Mouse (Mus musculus): ENCODE results near the gene Anapc2. TPM values are rescaled to one million over a fixed set of nuclear protein-coding genes. Genes with fewer than 3 reads are reported as not detected.

Anapc2 gene
- polyA plus RNA-seq, 1 experiment from 2014 or later = 131 TPM

GRCm38 (mm10) chr2:25262795-25263622, 9.3 kb upstream of the Anapc2 start:
- Histone ChIP-seq H3K4me1 (replicated peaks) (peaks cover 54% of the 10 kb centered on the region), H3K4me2 (peak overlapping the region; percentile 94), H3K27me3 (peaks cover 13% of the 10 kb centered on the region), H3K36me3 (no peaks in the 10 kb centered on the region), H3K4me3 (peak overlapping the region; percentile 81), H3K9me3 (no peaks in the 10 kb centered on the region), H3K27ac (replicated peaks) (peak overlapping the region; percentile 87), H3K9ac (peak overlapping the region; percentile 81)
- whole genome bisulfite sequencing = under 1% methylated on average over 82 of the region's 82 CpGs
- ATAC-seq (ENCODE audit: low read depth) = peak; percentile 28

- no peaks in the 10 kb centered on the region for H3K9me3 ChIP-seq
- H3K4me3 ChIP-seq = peak overlapping the region; percentile 81
- peaks cover 7% of the 10 kb centered on the region; the same call in 1 of the 2 replicates for H3K36me3 ChIP-seq
- WGBS = 15% methylated on average over 12 of the region's 12 CpGs
- peaks cover 13% of the 10 kb centered on the region for H3K27me3 ChIP-seq
- H3K4me1 ChIP-seq (replicated peaks) = peaks cover 59% of the 10 kb centered on the region
- H3K4me2 ChIP-seq = peak overlapping the region; percentile 94
- no peak for ATAC-seq (ENCODE audit: low read depth)
- H3K9ac ChIP-seq = peak overlapping the region; percentile 81
- H3K27ac ChIP-seq (replicated peaks) = peak overlapping the region; percentile 87; the same call in 1 of the 2 replicates
Observed at GRCm38 (mm10) chr2:25263623-25264285, 8.5 kb upstream of the Anapc2 start.

- H3K4me2 ChIP-seq = peak overlapping the region; percentile 94
- WGBS = 70% methylated on average over 5 of the region's 5 CpGs
- H3K27me3 ChIP-seq = peaks cover 13% of the 10 kb centered on the region
- peak overlapping the region; percentile 81 for H3K4me3 ChIP-seq
- H3K9ac ChIP-seq = peak overlapping the region; percentile 81
- peaks cover 59% of the 10 kb centered on the region for H3K4me1 ChIP-seq (replicated peaks)
- H3K27ac ChIP-seq (replicated peaks) = no peak overlapping the region
- no peak for ATAC-seq (ENCODE audit: low read depth)
- peaks cover 13% of the 10 kb centered on the region for H3K36me3 ChIP-seq
- H3K9me3 ChIP-seq = no peaks in the 10 kb centered on the region
Observed at GRCm38 (mm10) chr2:25264286-25264660, 8.0 kb upstream of the Anapc2 start.

- Histone ChIP-seq H3K4me2 (peak overlapping the region; percentile 94), H3K36me3 (peaks cover 18% of the 10 kb centered on the region), H3K4me3 (peak overlapping the region; percentile 81), H3K9me3 (no peaks in the 10 kb centered on the region), H3K9ac (peak overlapping the region; percentile 81), H3K27me3 (peaks cover 13% of the 10 kb centered on the region), H3K27ac (replicated peaks) (no peak overlapping the region), H3K4me1 (replicated peaks) (peaks cover 59% of the 10 kb centered on the region)
- whole genome bisulfite sequencing = 76% methylated on average over 3 of the region's 3 CpGs
- ATAC-seq (ENCODE audit: low read depth) = no peak
Observed at GRCm38 (mm10) chr2:25264851-25265250, 7.4 kb upstream of the Anapc2 start.

- peak overlapping the region; percentile 94 for H3K4me2 ChIP-seq
- peaks cover 13% of the 10 kb centered on the region for H3K27me3 ChIP-seq
- no peaks in the 10 kb centered on the region for H3K9me3 ChIP-seq
- WGBS = 58% methylated on average over 6 of the region's 6 CpGs
- peaks cover 31% of the 10 kb centered on the region for H3K36me3 ChIP-seq
- H3K4me1 ChIP-seq (replicated peaks) = peaks cover 69% of the 10 kb centered on the region
- ATAC-seq (ENCODE audit: low read depth) = no peak
- H3K9ac ChIP-seq = peak overlapping the region; percentile 69
- peak overlapping the region; percentile 83 for H3K27ac ChIP-seq (replicated peaks)
- peak overlapping the region; percentile 81 for H3K4me3 ChIP-seq
Observed at GRCm38 (mm10) chr2:25265897-25266656, 6.2 kb upstream of the Anapc2 start.

GRCm38 (mm10) chr2:25266720-25267119, 5.6 kb upstream of the Anapc2 start:
- 26% methylated on average over 2 of the region's 2 CpGs for WGBS
- no peak for ATAC-seq (ENCODE audit: low read depth)
- H3K36me3 ChIP-seq = peaks cover 34% of the 10 kb centered on the region
- peak overlapping the region; percentile 83 for H3K27ac ChIP-seq (replicated peaks)
- H3K4me1 ChIP-seq (replicated peaks) = peaks cover 75% of the 10 kb centered on the region
- peak overlapping the region; percentile 81 for H3K4me3 ChIP-seq
- peak overlapping the region; percentile 94 for H3K4me2 ChIP-seq
- H3K27me3 ChIP-seq = peaks cover 13% of the 10 kb centered on the region
- H3K9ac ChIP-seq = peak overlapping the region; percentile 69
- no peaks in the 10 kb centered on the region for H3K9me3 ChIP-seq

GRCm38 (mm10) chr2:25267241-25267640, 5.0 kb upstream of the Anapc2 start:
- Histone ChIP-seq H3K27me3 (peaks cover 13% of the 10 kb centered on the region), H3K27ac (replicated peaks) (peak overlapping the region; percentile 83), H3K36me3 (peaks cover 34% of the 10 kb centered on the region), H3K4me3 (peak overlapping the region; percentile 4; the same call in 1 of the 2 replicates), H3K9me3 (no peaks in the 10 kb centered on the region), H3K4me2 (peak overlapping the region; percentile 94), H3K4me1 (replicated peaks) (peaks cover 72% of the 10 kb centered on the region), H3K9ac (peak overlapping the region; percentile 69)
- no peak for ATAC-seq (ENCODE audit: low read depth)

GRCm38 (mm10) chr2:25267746-25268309, 4.5 kb upstream of the Anapc2 start:
- Histone ChIP-seq H3K9me3 (no peaks in the 10 kb centered on the region), H3K4me3 (no peak overlapping the region), H3K4me2 (peak overlapping the region; percentile 94), H3K36me3 (peaks cover 34% of the 10 kb centered on the region), H3K27me3 (peaks cover 13% of the 10 kb centered on the region), H3K27ac (replicated peaks) (peak overlapping the region; percentile 83), H3K9ac (0 out of 2 replicates have a peak overlapping the region, but pooled peaks have one; percentile 69), H3K4me1 (replicated peaks) (peaks cover 73% of the 10 kb centered on the region)
- ATAC-seq (ENCODE audit: low read depth) = no peak
- WGBS = 79% methylated on average over 4 of the region's 4 CpGs

GRCm38 (mm10) chr2:25272515-25272914, 237 bp downstream of the Anapc2 start:
- Histone ChIP-seq H3K27ac (replicated peaks) (peak overlapping the region; percentile 84), H3K4me1 (replicated peaks) (peaks cover 51% of the 10 kb centered on the region), H3K36me3 (peaks cover 77% of the 10 kb centered on the region), H3K27me3 (no peaks in the 10 kb centered on the region), H3K4me3 (peak overlapping the region; percentile 94), H3K4me2 (peak overlapping the region; percentile 94), H3K9ac (peak overlapping the region; percentile 94), H3K9me3 (no peaks in the 10 kb centered on the region)
- ATAC-seq (ENCODE audit: low read depth) = peak; percentile 77
- WGBS = 2% methylated on average over 24 of the region's 29 CpGs

GRCm38 (mm10) chr2:25273010-25273409, 732 bp downstream of the Anapc2 start:
- Histone ChIP-seq H3K4me3 (peak overlapping the region; percentile 94), H3K27me3 (no peaks in the 10 kb centered on the region), H3K4me1 (replicated peaks) (peaks cover 46% of the 10 kb centered on the region), H3K9me3 (no peaks in the 10 kb centered on the region), H3K27ac (replicated peaks) (peak overlapping the region; percentile 84; the same call in 1 of the 2 replicates), H3K36me3 (peaks cover 82% of the 10 kb centered on the region), H3K4me2 (peak overlapping the region; percentile 94), H3K9ac (peak overlapping the region; percentile 94)
- WGBS = 37% methylated on average over 16 of the region's 16 CpGs
- no peak for ATAC-seq (ENCODE audit: low read depth)
